Mouse (Mus musculus) megakaryocyte, embryonic 14.5 days (primary cell): ENCODE measurements around the gene Fyttd1.

ENCODE experiments used
- FLI1 ChIP-seq: IDR thresholded peaks from 2 replicates; pipeline ENCODE4 v1.6.1; 2012; ENCODE audit warnings: low read length, inconsistent platforms, mixed read lengths
- GATA1 ChIP-seq: IDR thresholded peaks from 3 replicates; pipeline ENCODE4 v1.6.1; 2012; ENCODE audit warnings: mixed read lengths, low read length, inconsistent platforms, borderline replicate concordance

- TF ChIP-seq FLI1 (no peak), GATA1 (no peak)
These were observed 878 bp downstream of the Fyttd1 start for GRCm38 (mm10) chr16:32878157-32878598.
